Mouse (Mus musculus): ENCODE measurements around the gene Fgfr2.
"Not testable (repeated sequence)": the region's sequence is repeated elsewhere in the genome, so short reads cannot be mapped to it uniquely, and the experiment has no call there.

The Fgfr2 gene

GRCm38 (mm10) chr7:130162718-130163117, 2960.4 kb downstream of the Fgfr2 start:
- no peaks in the 10 kb centered on the region for H3K36me3 ChIP-seq (ENCODE audit: control insufficient read depth, insufficient read depth, low read length, poor library complexity, severe bottlenecking)
- no peak for DNase-seq (ENCODE audit: low read depth, low spot score)
- no peaks in the 10 kb centered on the region for H3K27me3 ChIP-seq (ENCODE audit: control insufficient read depth, insufficient read depth, low read length, poor library complexity, severe bottlenecking)

- DNase-seq (ENCODE audit: low read depth, low spot score), result no peak
- no peaks in the 10 kb centered on the region for H3K27me3 ChIP-seq (ENCODE audit: control insufficient read depth, insufficient read depth, low read length, poor library complexity, severe bottlenecking)
- no peaks in the 10 kb centered on the region for H3K36me3 ChIP-seq (ENCODE audit: control insufficient read depth, insufficient read depth, low read length, poor library complexity, severe bottlenecking)
These were observed 2961.6 kb downstream of the Fgfr2 start for GRCm38 (mm10) chr7:130161581-130161980.

DNA sequence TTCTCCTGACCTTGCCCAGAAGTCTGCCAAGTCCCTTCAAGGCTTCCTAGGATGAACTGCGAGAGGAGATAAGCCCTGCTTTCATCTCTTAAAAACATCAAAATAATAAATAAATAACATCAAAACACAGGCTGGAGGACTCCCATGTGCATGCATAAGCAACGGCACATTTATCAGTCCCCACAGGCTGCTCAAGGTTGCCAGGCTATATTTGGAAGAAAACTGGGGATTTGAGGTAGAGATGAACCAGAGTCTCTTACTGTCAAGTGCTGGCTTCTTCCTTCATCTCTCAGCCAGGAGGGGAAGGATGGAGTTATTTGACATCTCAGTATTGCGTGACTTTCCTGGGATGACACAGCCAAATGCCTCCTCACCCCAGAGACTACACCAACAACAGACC, 2964.3 kb downstream of the Fgfr2 start:
- Histone ChIP-seq H3K36me3 (ENCODE audit: control insufficient read depth, insufficient read depth, low read length, poor library complexity, severe bottlenecking) (no peaks in the 10 kb centered on the region), H3K27me3 (ENCODE audit: control insufficient read depth, insufficient read depth, low read length, poor library complexity, severe bottlenecking) (no peaks in the 10 kb centered on the region)
- DNase-seq (ENCODE audit: low read depth, low spot score), result no peak

- Histone ChIP-seq H3K36me3 (ENCODE audit: control insufficient read depth, insufficient read depth, low read length, poor library complexity, severe bottlenecking) (no peaks in the 10 kb centered on the region), H3K27me3 (ENCODE audit: control insufficient read depth, insufficient read depth, low read length, poor library complexity, severe bottlenecking) (no peaks in the 10 kb centered on the region)
- DNase-seq (ENCODE audit: low read depth, low spot score), result no peak
These were observed 2969.7 kb downstream of the Fgfr2 start for GRCm38 (mm10) chr7:130153363-130153969.

GRCm38 (mm10) chr7:130148906-130149305, 2974.2 kb downstream of the Fgfr2 start:
- no peaks in the 10 kb centered on the region for H3K36me3 ChIP-seq (ENCODE audit: control insufficient read depth, insufficient read depth, low read length, poor library complexity, severe bottlenecking)
- H3K27me3 ChIP-seq (ENCODE audit: control insufficient read depth, insufficient read depth, low read length, poor library complexity, severe bottlenecking), result no peaks in the 10 kb centered on the region
- DNase-seq (ENCODE audit: low read depth, low spot score), result no peak

- no peaks in the 10 kb centered on the region for H3K36me3 ChIP-seq (ENCODE audit: control insufficient read depth, insufficient read depth, low read length, poor library complexity, severe bottlenecking)
These were observed 2975.9 kb downstream of the Fgfr2 start for GRCm38 (mm10) chr7:130147230-130147629.

DNA sequence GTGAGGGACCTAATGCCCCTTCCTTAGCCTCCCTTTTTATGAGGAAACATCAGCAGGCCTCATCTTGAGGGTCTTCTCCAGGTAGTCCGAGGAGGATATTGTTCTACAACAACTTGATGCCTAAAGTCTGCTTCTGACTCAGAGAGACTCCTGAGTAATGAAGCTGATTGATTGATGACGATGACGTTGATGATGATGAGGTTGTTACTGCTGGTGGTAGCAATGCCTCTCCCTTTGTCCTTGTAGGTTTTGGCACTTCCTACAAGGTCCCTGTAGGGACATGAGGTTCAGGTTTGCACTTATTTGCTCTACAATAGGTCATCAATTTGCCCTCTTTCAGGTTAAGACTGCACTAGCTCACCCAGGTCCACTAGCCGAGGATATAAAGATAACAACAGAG, 2977.9 kb downstream of the Fgfr2 start:
- Histone ChIP-seq H3K27me3 (ENCODE audit: control insufficient read depth, insufficient read depth, low read length, poor library complexity, severe bottlenecking) (no peaks in the 10 kb centered on the region), H3K36me3 (ENCODE audit: control insufficient read depth, insufficient read depth, low read length, poor library complexity, severe bottlenecking) (no peaks in the 10 kb centered on the region)
- DNase-seq (ENCODE audit: low read depth, low spot score), result no peak

More at GRCm38 (mm10) chr7:130147230-130147629, 2975.9 kb downstream of the Fgfr2 start:
- no peaks in the 10 kb centered on the region for H3K27me3 ChIP-seq (ENCODE audit: control insufficient read depth, insufficient read depth, low read length, poor library complexity, severe bottlenecking)
- DNase-seq (ENCODE audit: low read depth, low spot score), result no peak

DNA sequence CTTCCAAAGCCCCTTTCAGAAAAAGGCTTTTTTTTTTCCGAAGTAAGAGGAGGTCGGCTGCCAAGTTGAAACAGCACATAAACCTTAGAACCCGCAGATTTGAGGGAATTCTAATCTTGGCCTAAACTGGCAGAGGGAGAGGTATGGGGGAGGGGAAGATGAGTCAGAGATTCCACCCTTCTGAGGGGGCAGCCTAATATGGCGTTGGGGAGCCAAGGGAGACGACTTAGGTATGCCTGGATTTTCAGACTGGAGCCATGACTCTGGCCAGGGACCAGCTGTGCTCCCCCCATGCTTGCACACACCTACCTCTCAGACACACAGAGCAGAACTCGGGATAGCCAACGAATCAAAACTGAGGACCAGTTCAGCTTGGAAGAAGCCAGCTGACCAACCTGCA, 2979.8 kb downstream of the Fgfr2 start:
- DNase-seq (ENCODE audit: low read depth, low spot score), result no peak
- Histone ChIP-seq H3K36me3 (ENCODE audit: control insufficient read depth, insufficient read depth, low read length, poor library complexity, severe bottlenecking) (no peaks in the 10 kb centered on the region), H3K27me3 (ENCODE audit: control insufficient read depth, insufficient read depth, low read length, poor library complexity, severe bottlenecking) (no peaks in the 10 kb centered on the region)

GRCm38 (mm10) chr7:130141088-130141873, 2981.9 kb downstream of the Fgfr2 start:
- DNase-seq (ENCODE audit: low read depth, low spot score), result no peak
- Histone ChIP-seq H3K36me3 (ENCODE audit: control insufficient read depth, insufficient read depth, low read length, poor library complexity, severe bottlenecking) (no peaks in the 10 kb centered on the region), H3K27me3 (ENCODE audit: control insufficient read depth, insufficient read depth, low read length, poor library complexity, severe bottlenecking) (no peaks in the 10 kb centered on the region)

DNA sequence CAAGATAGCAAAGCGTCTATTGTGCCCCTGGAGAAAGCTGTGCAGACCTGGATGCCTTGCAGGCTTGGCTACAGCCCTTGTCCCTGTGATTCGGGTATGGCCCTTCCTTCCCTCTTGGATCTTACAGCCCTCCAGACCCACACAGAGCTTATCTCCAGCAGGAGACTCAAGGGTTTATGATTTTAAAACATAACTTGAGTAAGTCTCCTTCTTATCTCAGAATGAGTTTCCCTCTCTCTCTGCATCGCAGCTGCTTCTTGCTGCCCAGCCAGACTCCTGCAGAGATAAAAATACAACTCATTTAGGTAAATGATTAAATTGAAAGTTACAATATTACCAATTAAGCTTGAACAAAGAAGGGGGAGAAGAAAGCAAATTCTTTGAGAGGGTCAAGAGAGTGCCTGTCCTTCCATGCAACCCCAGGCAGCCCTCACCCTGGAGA, 2988.2 kb downstream of the Fgfr2 start:
- no peaks in the 10 kb centered on the region for H3K36me3 ChIP-seq (ENCODE audit: control insufficient read depth, insufficient read depth, low read length, poor library complexity, severe bottlenecking)
- no peak for DNase-seq (ENCODE audit: low read depth, low spot score)
- no peaks in the 10 kb centered on the region for H3K27me3 ChIP-seq (ENCODE audit: control insufficient read depth, insufficient read depth, low read length, poor library complexity, severe bottlenecking)

GRCm38 (mm10) chr7:130134428-130134827, 2988.7 kb downstream of the Fgfr2 start:
- not testable (repeated sequence) for H3K27me3 ChIP-seq (ENCODE audit: control insufficient read depth, insufficient read depth, low read length, poor library complexity, severe bottlenecking); DNase-seq (ENCODE audit: low read depth, low spot score); H3K36me3 ChIP-seq (ENCODE audit: control insufficient read depth, insufficient read depth, low read length, poor library complexity, severe bottlenecking)

DNA sequence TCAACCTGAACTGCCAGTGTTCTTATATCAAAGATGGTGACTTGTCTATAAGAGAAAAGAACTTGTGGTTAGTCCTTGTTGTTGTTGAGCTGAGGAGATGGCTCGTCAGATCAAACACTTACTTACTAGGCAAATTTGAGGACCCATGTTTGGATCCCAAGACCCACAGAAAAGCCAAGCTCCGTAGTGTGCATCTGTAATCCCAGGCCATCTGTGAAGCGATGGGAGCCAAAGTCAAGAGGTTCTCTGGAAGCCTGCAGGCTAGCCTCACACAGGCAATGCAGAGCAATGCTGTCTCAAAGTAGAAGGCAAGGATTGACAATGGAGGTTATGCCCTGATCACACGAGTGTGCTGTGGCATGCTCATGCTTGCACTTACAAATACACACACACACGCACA, 2992.9 kb downstream of the Fgfr2 start:
- H3K36me3 ChIP-seq (ENCODE audit: control insufficient read depth, insufficient read depth, low read length, poor library complexity, severe bottlenecking), result no peaks in the 10 kb centered on the region
- DNase-seq (ENCODE audit: low read depth, low spot score), result no peak
- H3K27me3 ChIP-seq (ENCODE audit: control insufficient read depth, insufficient read depth, low read length, poor library complexity, severe bottlenecking), result no peaks in the 10 kb centered on the region

- H3K27me3 ChIP-seq (ENCODE audit: control insufficient read depth, insufficient read depth, low read length, poor library complexity, severe bottlenecking), result no peaks in the 10 kb centered on the region
- H3K36me3 ChIP-seq (ENCODE audit: control insufficient read depth, insufficient read depth, low read length, poor library complexity, severe bottlenecking), result no peaks in the 10 kb centered on the region
- no peak for DNase-seq (ENCODE audit: low read depth, low spot score)
These were observed 2993.7 kb downstream of the Fgfr2 start for GRCm38 (mm10) chr7:130129359-130129960.

GRCm38 (mm10) chr7:130121507-130121906, 3001.6 kb downstream of the Fgfr2 start:
- no peaks in the 10 kb centered on the region for H3K36me3 ChIP-seq (ENCODE audit: control insufficient read depth, insufficient read depth, low read length, poor library complexity, severe bottlenecking)
- no peaks in the 10 kb centered on the region for H3K27me3 ChIP-seq (ENCODE audit: control insufficient read depth, insufficient read depth, low read length, poor library complexity, severe bottlenecking)
- DNase-seq (ENCODE audit: low read depth, low spot score), result no peak

- no peaks in the 10 kb centered on the region for H3K27me3 ChIP-seq (ENCODE audit: control insufficient read depth, insufficient read depth, low read length, poor library complexity, severe bottlenecking)
- H3K36me3 ChIP-seq (ENCODE audit: control insufficient read depth, insufficient read depth, low read length, poor library complexity, severe bottlenecking), result no peaks in the 10 kb centered on the region
- no peak for DNase-seq (ENCODE audit: low read depth, low spot score)
These were observed 3003.7 kb downstream of the Fgfr2 start for GRCm38 (mm10) chr7:130119466-130119865.
